Mouse (Mus musculus) heart, embryonic 13.5 days (tissue): ENCODE results near the gene Evx2. TPM values are rescaled to one million over a fixed set of nuclear protein-coding genes. Genes with fewer than 3 reads are reported as not detected.

Source experiments
- ATAC-seq: fragments of 200-750 bp; cut with Nextera tagmentation; 2 replicates; pipeline ENCODE4 v1.8.0; 2017; ENCODE audit warnings: moderate TSS enrichment; ENCODE audit not compliant: insufficient number of reproducible peaks, low FRiP score, low TSS enrichment; ENCODE audit errors: extremely low read depth
- H3K27ac ChIP-seq: fragments of 300-500 bp; sonication (generic); replicated peaks from 2 replicates; pipeline ENCODE4 v1.5.1; 2015; ENCODE audit warnings: moderate library complexity, mild to moderate bottlenecking, inconsistent platforms
- H3K27me3 ChIP-seq: fragments of 300-500 bp; sonication (generic); replicated peaks from 2 replicates; pipeline ENCODE4 v1.6.1; 2015; ENCODE audit warnings: mild to moderate bottlenecking, inconsistent platforms
- H3K36me3 ChIP-seq: fragments of 300-500 bp; sonication (generic); 2 replicates; pipeline ENCODE4 v1.6.1; 2015; ENCODE audit warnings: mild to moderate bottlenecking, inconsistent platforms
- H3K4me1 ChIP-seq: fragments of 300-500 bp; sonication (generic); 2 replicates; pipeline ENCODE4 v1.6.1; 2015; ENCODE audit warnings: inconsistent platforms
- H3K4me2 ChIP-seq: fragments of 300-500 bp; sonication (generic); 2 replicates; pipeline ENCODE4 v1.6.1; 2015; ENCODE audit warnings: inconsistent platforms, mild to moderate bottlenecking, moderate library complexity
- H3K4me3 ChIP-seq: fragments of 300-500 bp; sonication (generic); 2 replicates; pipeline ENCODE4 v1.5.1; 2015; ENCODE audit warnings: moderate library complexity, mild to moderate bottlenecking, inconsistent platforms
- H3K9ac ChIP-seq: fragments of 300-500 bp; sonication (generic); 2 replicates; pipeline ENCODE4 v1.6.1; 2015; ENCODE audit warnings: inconsistent platforms, mild to moderate bottlenecking, moderate library complexity
- H3K9me3 ChIP-seq: fragments of 300-500 bp; sonication (generic); 2 replicates; pipeline ENCODE4 v1.6.1; 2016; ENCODE audit warnings: inconsistent platforms
- WGBS: fragments of 180-500 bp; shearing (Covaris S2); methylation state at CpG from one replicate; pipeline ENCODE4 v1.1.7; 2015; ENCODE audit warnings: mixed read lengths; 5-methylcytosine and 5-hydroxymethylcytosine counted together
- polyA plus RNA-seq: library from polyadenylated mRNA; unstranded; fragments of >200 nt; fragmentation: Nextera tagmentation; extraction: Ambion mirVana; gene quantifications from 2 replicates; pipeline ENCODE4 v1.2.1, GENCODE M21; 2015

The Evx2 gene
- polyA plus RNA-seq, 1 experiment from 2014 or later, result not detected

- 2% methylated on average over 15 of the region's 15 CpGs for WGBS
Measured at GRCm38 (mm10) chr2:74658024-74658666, 1.2 kb downstream of the Evx2 start.

GRCm38 (mm10) chr2:74657251-74658023 lies 1.9 kb downstream of the Evx2 start:
- Histone ChIP-seq H3K4me3 (peak overlapping the region; percentile 18; the same call in 1 of the 2 replicates), H3K9ac (no peak overlapping the region), H3K36me3 (no peaks in the 10 kb centered on the region), H3K27ac (no peak overlapping the region), H3K9me3 (no peaks in the 10 kb centered on the region), H3K27me3 (peaks cover 91% of the 10 kb centered on the region), H3K4me2 (peak overlapping the region; percentile 21), H3K4me1 (peaks cover 18% of the 10 kb centered on the region)
- ATAC-seq, result no peak
- 3% methylated on average over 62 of the region's 62 CpGs for WGBS

More at GRCm38 (mm10) chr2:74658024-74658666, 1.2 kb downstream of the Evx2 start:
- H3K36me3 ChIP-seq, result no peaks in the 10 kb centered on the region
- H3K4me2 ChIP-seq, result peak overlapping the region; percentile 21; the same call in 1 of the 2 replicates
- no peak for ATAC-seq
- H3K27ac ChIP-seq, result no peak overlapping the region
- H3K4me3 ChIP-seq, result peak overlapping the region; percentile 18; the same call in 1 of the 2 replicates
- H3K27me3 ChIP-seq, result peaks cover 95% of the 10 kb centered on the region
- H3K9ac ChIP-seq, result no peak overlapping the region
- peaks cover 18% of the 10 kb centered on the region for H3K4me1 ChIP-seq
- no peaks in the 10 kb centered on the region for H3K9me3 ChIP-seq

GRCm38 (mm10) chr2:74656632-74657021 lies 2.7 kb downstream of the Evx2 start:
- ATAC-seq, result no peak
- Histone ChIP-seq H3K27me3 (peaks cover 91% of the 10 kb centered on the region), H3K36me3 (no peaks in the 10 kb centered on the region), H3K9me3 (no peaks in the 10 kb centered on the region), H3K4me3 (no peak overlapping the region), H3K4me2 (no peak overlapping the region), H3K9ac (no peak overlapping the region), H3K27ac (no peak overlapping the region), H3K4me1 (peaks cover 16% of the 10 kb centered on the region)
- WGBS, result 3% methylated on average over 4 of the region's 4 CpGs

GRCm38 (mm10) chr2:74655821-74656631 lies 3.3 kb downstream of the Evx2 start:
- Histone ChIP-seq H3K9me3 (no peaks in the 10 kb centered on the region), H3K27me3 (peaks cover 91% of the 10 kb centered on the region), H3K4me3 (peak overlapping the region; percentile 50), H3K36me3 (no peaks in the 10 kb centered on the region), H3K4me2 (peak overlapping the region; percentile 68), H3K4me1 (peaks cover 14% of the 10 kb centered on the region), H3K9ac (peak overlapping the region; percentile 37; the same call in 1 of the 2 replicates), H3K27ac (no peak overlapping the region)
- no peak for ATAC-seq
- WGBS, result under 1% methylated on average over 56 of the region's 69 CpGs

GRCm38 (mm10) chr2:74655420-74655781 lies 4.0 kb downstream of the Evx2 start:
- no peak for ATAC-seq

GRCm38 (mm10) chr2:74654743-74655419 lies 4.5 kb downstream of the Evx2 start:
- Histone ChIP-seq H3K27me3 (peaks cover 91% of the 10 kb centered on the region), H3K36me3 (no peaks in the 10 kb centered on the region), H3K4me2 (0 out of 2 replicates have a peak overlapping the region, but pooled peaks have one; percentile 68), H3K4me1 (peaks cover 14% of the 10 kb centered on the region), H3K9ac (no peak overlapping the region), H3K9me3 (no peaks in the 10 kb centered on the region), H3K4me3 (peak overlapping the region; percentile 50), H3K27ac (no peak overlapping the region)
- WGBS, result 5% methylated on average over 20 of the region's 20 CpGs
- no peak for ATAC-seq

More at GRCm38 (mm10) chr2:74655420-74655781, 4.0 kb downstream of the Evx2 start:
- no peaks in the 10 kb centered on the region for H3K36me3 ChIP-seq
- no peaks in the 10 kb centered on the region for H3K9me3 ChIP-seq
- H3K9ac ChIP-seq, result peak overlapping the region; percentile 37; the same call in 1 of the 2 replicates
- peak overlapping the region; percentile 68 for H3K4me2 ChIP-seq
- WGBS, result 1% methylated on average over 42 of the region's 47 CpGs
- peaks cover 91% of the 10 kb centered on the region for H3K27me3 ChIP-seq
- peaks cover 14% of the 10 kb centered on the region for H3K4me1 ChIP-seq
- no peak overlapping the region for H3K27ac ChIP-seq
- peak overlapping the region; percentile 50 for H3K4me3 ChIP-seq

GRCm38 (mm10) chr2:74653781-74654535 lies 5.4 kb downstream of the Evx2 start:
- H3K4me2 ChIP-seq, result no peak overlapping the region
- 13% methylated on average over 17 of the region's 17 CpGs for WGBS

GRCm38 (mm10) chr2:74652996-74653340 lies 6.4 kb downstream of the Evx2 start:
- no peak overlapping the region for H3K9ac ChIP-seq
- H3K4me1 ChIP-seq, result peaks cover 14% of the 10 kb centered on the region
- H3K9me3 ChIP-seq, result no peaks in the 10 kb centered on the region
- no peak overlapping the region for H3K27ac ChIP-seq
- peaks cover 91% of the 10 kb centered on the region for H3K27me3 ChIP-seq
- H3K4me2 ChIP-seq, result no peak overlapping the region
- 39% methylated on average over 2 of the region's 2 CpGs for WGBS
- ATAC-seq, result no peak
- no peaks in the 10 kb centered on the region for H3K36me3 ChIP-seq
- H3K4me3 ChIP-seq, result no peak overlapping the region

More at GRCm38 (mm10) chr2:74653781-74654535, 5.4 kb downstream of the Evx2 start:
- Histone ChIP-seq H3K27ac (no peak overlapping the region), H3K27me3 (peaks cover 91% of the 10 kb centered on the region), H3K9me3 (no peaks in the 10 kb centered on the region), H3K36me3 (no peaks in the 10 kb centered on the region), H3K9ac (no peak overlapping the region), H3K4me3 (no peak overlapping the region), H3K4me1 (peaks cover 14% of the 10 kb centered on the region)
- no peak for ATAC-seq

GRCm38 (mm10) chr2:74647082-74647864 lies 12.1 kb downstream of the Evx2 start:
- Histone ChIP-seq H3K4me3 (no peak overlapping the region), H3K9me3 (no peaks in the 10 kb centered on the region), H3K27ac (no peak overlapping the region), H3K27me3 (peaks cover 95% of the 10 kb centered on the region), H3K9ac (no peak overlapping the region), H3K4me2 (no peak overlapping the region), H3K4me1 (no peaks in the 10 kb centered on the region), H3K36me3 (no peaks in the 10 kb centered on the region)
- ATAC-seq, result no peak
- WGBS, result 11% methylated on average over 7 of the region's 7 CpGs

GRCm38 (mm10) chr2:74645631-74646030 lies 13.7 kb downstream of the Evx2 start:
- Histone ChIP-seq H3K27ac (no peak overlapping the region), H3K36me3 (no peaks in the 10 kb centered on the region), H3K9ac (no peak overlapping the region), H3K4me1 (no peaks in the 10 kb centered on the region), H3K27me3 (peaks cover 80% of the 10 kb centered on the region), H3K9me3 (no peaks in the 10 kb centered on the region), H3K4me2 (no peak overlapping the region), H3K4me3 (no peak overlapping the region)
- WGBS, result 62% methylated on average over 3 of the region's 3 CpGs
- no peak for ATAC-seq
